Mouse (Mus musculus) CH12.LX (cell line): ENCODE results near the gene Nanos2. TPM values are rescaled to one million over a fixed set of nuclear protein-coding genes. Genes with fewer than 3 reads are reported as not detected.
A peak's percentile ranks its signal among the peaks of the same experiment; 100 is the strongest.

Experiments
- DNase-seq: peaks from one replicate; pipeline ENCODE4 v3.0.0-alpha.2; 2013; ENCODE audit errors: extremely low read depth
- H3K27ac ChIP-seq: 2 replicates; pipeline ENCODE4 v1.5.1; 2012; ENCODE audit warnings: low read depth, mild to moderate bottlenecking, control low read depth, moderate library complexity; ENCODE audit not compliant: insufficient read depth
- H3K27me3 ChIP-seq: replicated peaks from 2 replicates; pipeline ENCODE3; 2012; ENCODE audit warnings: inconsistent platforms
- H3K36me3 ChIP-seq, 2 experiments: replicated peaks in 1 of 2; 2 replicates each; pipeline versions ENCODE3 to v1.6.1; 2012; ENCODE audit warnings: inconsistent platforms in 1 of 2, low read length in 1 of 2, mild to moderate bottlenecking in 1 of 2, mixed read lengths in 1 of 2, moderate library complexity in 1 of 2; ENCODE audit not compliant: control insufficient read depth in 1 of 2, insufficient read depth in 1 of 2
- H3K4me1 ChIP-seq, 2 experiments: 2 replicates each; pipeline ENCODE4 v1.6.1; 2012; ENCODE audit warnings: inconsistent platforms in 1 of 2, moderate library complexity in 1 of 2; ENCODE audit not compliant: insufficient read depth in 2 of 2, control insufficient read depth in 1 of 2
- H3K4me2 ChIP-seq: 2 replicates; pipeline ENCODE4 v1.6.1; 2012; ENCODE audit warnings: low read depth, mild to moderate bottlenecking, control low read depth; ENCODE audit not compliant: poor library complexity, insufficient read depth, severe bottlenecking
- H3K4me3 ChIP-seq, 3 experiments: fragments of 150-350 bp in 1 of 3; sonication (generic) in 1 of 3; replicated peaks in 1 of 3; 2 replicates each; pipeline versions ENCODE3 to v1.5.1; 2011 to 2012; ENCODE audit warnings: low read depth in 2 of 3, low read length in 2 of 3, mild to moderate bottlenecking in 2 of 3, moderate library complexity in 2 of 3, control low read depth in 1 of 3, improper control_type of control experiment in 1 of 3, inconsistent platforms in 1 of 3, mixed read lengths in 1 of 3; ENCODE audit not compliant: poor library complexity in 1 of 3
- H3K79me2 ChIP-seq: replicated peaks from 2 replicates; pipeline ENCODE4 v1.6.1; 2012; ENCODE audit warnings: mild to moderate bottlenecking, moderate library complexity; ENCODE audit not compliant: control insufficient read depth, poor library complexity, insufficient read depth, severe bottlenecking; ENCODE audit errors: extremely low read depth
- H3K9ac ChIP-seq: 2 replicates; pipeline ENCODE4 v1.6.1; 2012; ENCODE audit warnings: low read depth, mild to moderate bottlenecking, control low read depth, moderate library complexity; ENCODE audit not compliant: insufficient read depth
- H3K9me3 ChIP-seq: replicated peaks from 2 replicates; pipeline ENCODE3; 2012; ENCODE audit warnings: low read length, inconsistent platforms, mixed read lengths
- BHLHE40 ChIP-seq: IDR thresholded peaks from 2 replicates; pipeline ENCODE4 v1.6.1; 2011; ENCODE audit warnings: mild to moderate bottlenecking, low read depth, low read length, improper control_type of control experiment
- CHD1 ChIP-seq: IDR thresholded peaks from 2 replicates; pipeline ENCODE4 v1.6.1; 2012; ENCODE audit warnings: low read depth, low read length, improper control_type of control experiment, inconsistent platforms
- CHD2 ChIP-seq: IDR thresholded peaks from 2 replicates; pipeline ENCODE4 v1.6.1; 2011; ENCODE audit warnings: low read length, improper control_type of control experiment
- CTCF ChIP-seq, 2 experiments: IDR thresholded peaks in 1 of 2; conservative IDR thresholded peaks in 1 of 2; 2 replicates each; pipeline ENCODE4 v1.5.1; 2011 to 2012; ENCODE audit warnings: low read depth in 2 of 2, low read length in 2 of 2, improper control_type of control experiment in 1 of 2, inconsistent platforms in 1 of 2, mild to moderate bottlenecking in 1 of 2, moderate library complexity in 1 of 2
- E2F4 ChIP-seq: IDR thresholded peaks from 2 replicates; pipeline ENCODE4 v1.6.1; 2011; ENCODE audit warnings: low read depth, low read length, improper control_type of control experiment; ENCODE audit not compliant: insufficient replicate concordance
- ELF1 ChIP-seq: IDR thresholded peaks from 2 replicates; pipeline ENCODE4 v1.6.1; 2014; ENCODE audit warnings: low read depth, mild to moderate bottlenecking, inconsistent platforms, low read length, improper control_type of control experiment
- EP300 ChIP-seq: IDR thresholded peaks from 2 replicates; pipeline ENCODE4 v1.6.1; 2011; ENCODE audit warnings: low read length, improper control_type of control experiment
- ETS1 ChIP-seq: conservative IDR thresholded peaks from 2 replicates; pipeline ENCODE4 v1.6.1; 2012; ENCODE audit warnings: low read depth, mild to moderate bottlenecking, inconsistent platforms, low read length, improper control_type of control experiment, moderate library complexity
- GABPA ChIP-seq: IDR thresholded peaks from 2 replicates; pipeline ENCODE4 v1.6.1; 2012; ENCODE audit warnings: low read depth, low read length, improper control_type of control experiment, inconsistent platforms; ENCODE audit not compliant: insufficient replicate concordance
- HCFC1 ChIP-seq: IDR thresholded peaks from 2 replicates; pipeline ENCODE4 v1.6.1; 2012; ENCODE audit warnings: low read depth, mild to moderate bottlenecking, inconsistent platforms, low read length, improper control_type of control experiment
- IRF4 ChIP-seq: IDR thresholded peaks from 2 replicates; pipeline ENCODE4 v1.6.1; 2014; ENCODE audit warnings: low read depth, mild to moderate bottlenecking, inconsistent platforms, low read length, improper control_type of control experiment
- JUN ChIP-seq: IDR thresholded peaks from 2 replicates; pipeline ENCODE4 v1.6.1; 2011; ENCODE audit warnings: low read depth, mild to moderate bottlenecking, low read length, improper control_type of control experiment, moderate library complexity; ENCODE audit not compliant: insufficient read depth
- JUND ChIP-seq: conservative IDR thresholded peaks from 2 replicates; pipeline ENCODE4 v1.6.1; 2011; ENCODE audit warnings: low read depth, low read length, improper control_type of control experiment
- KAT2A ChIP-seq: IDR thresholded peaks from 2 replicates; pipeline ENCODE4 v1.6.1; 2012; ENCODE audit warnings: low read length, improper control_type of control experiment, inconsistent platforms; ENCODE audit not compliant: insufficient replicate concordance
- MAFK ChIP-seq: IDR thresholded peaks from 2 replicates; pipeline ENCODE4 v1.6.1; 2011; ENCODE audit warnings: low read length, improper control_type of control experiment; ENCODE audit not compliant: insufficient replicate concordance
- MAX ChIP-seq: IDR thresholded peaks from 2 replicates; pipeline ENCODE4 v1.6.1; 2011; ENCODE audit warnings: low read length, improper control_type of control experiment
- MAZ ChIP-seq: IDR thresholded peaks from 2 replicates; pipeline ENCODE4 v1.6.1; 2012; ENCODE audit warnings: low read depth, mild to moderate bottlenecking, inconsistent platforms, low read length, improper control_type of control experiment, moderate library complexity
- MEF2A ChIP-seq: IDR thresholded peaks from 2 replicates; pipeline ENCODE4 v1.6.1; 2014; ENCODE audit warnings: low read depth, mild to moderate bottlenecking, inconsistent platforms, low read length, improper control_type of control experiment, borderline replicate concordance
- MXI1 ChIP-seq: IDR thresholded peaks from 2 replicates; pipeline ENCODE4 v1.6.1; 2011; ENCODE audit warnings: mild to moderate bottlenecking, low read depth, low read length, improper control_type of control experiment
- MYC ChIP-seq: IDR thresholded peaks from 2 replicates; pipeline ENCODE4 v1.6.1; 2011; ENCODE audit warnings: low read depth, mild to moderate bottlenecking, improper control_type of control experiment, low read length
- NELFE ChIP-seq: IDR thresholded peaks from 2 replicates; pipeline ENCODE4 v1.6.1; 2011; ENCODE audit warnings: low read depth, low read length, improper control_type of control experiment
- NRF1 ChIP-seq: IDR thresholded peaks from 2 replicates; pipeline ENCODE4 v1.6.1; 2014; ENCODE audit warnings: low read depth, mild to moderate bottlenecking, inconsistent platforms, low read length, improper control_type of control experiment, moderate library complexity
- PAX5 ChIP-seq: IDR thresholded peaks from 2 replicates; pipeline ENCODE4 v1.6.1; 2012; ENCODE audit warnings: low read length, inconsistent platforms, mixed read lengths
- POLR2A ChIP-seq: IDR thresholded peaks from 2 replicates; pipeline ENCODE4 v1.6.1; 2011; ENCODE audit warnings: low read depth, mild to moderate bottlenecking, improper control_type of control experiment, low read length
- POLR2AphosphoS2 ChIP-seq: IDR thresholded peaks from 2 replicates; pipeline ENCODE4 v1.6.1; 2011; ENCODE audit warnings: low read depth, low read length, improper control_type of control experiment
- RAD21 ChIP-seq: IDR thresholded peaks from 2 replicates; pipeline ENCODE4 v1.6.1; 2011; ENCODE audit warnings: low read depth, mild to moderate bottlenecking, low read length, improper control_type of control experiment, moderate library complexity
- RCOR1 ChIP-seq: conservative IDR thresholded peaks from 2 replicates; pipeline ENCODE4 v1.6.1; 2012; ENCODE audit warnings: low read depth, mild to moderate bottlenecking, inconsistent platforms, low read length, improper control_type of control experiment
- SIN3A ChIP-seq: IDR thresholded peaks from 2 replicates; pipeline ENCODE4 v1.6.1; 2012; ENCODE audit warnings: low read length, improper control_type of control experiment, inconsistent platforms
- SMC3 ChIP-seq: IDR thresholded peaks from 2 replicates; pipeline ENCODE4 v1.6.1; 2011; ENCODE audit warnings: low read depth, low read length, improper control_type of control experiment
- TBP ChIP-seq: conservative IDR thresholded peaks from 2 replicates; pipeline ENCODE4 v1.6.1; 2011; ENCODE audit warnings: low read depth, low read length, improper control_type of control experiment
- TCF12 ChIP-seq: IDR thresholded peaks from 2 replicates; pipeline ENCODE4 v1.6.1; 2014; ENCODE audit warnings: low read depth, mild to moderate bottlenecking, inconsistent platforms, low read length, improper control_type of control experiment
- UBTF ChIP-seq: IDR thresholded peaks from 2 replicates; pipeline ENCODE4 v1.6.1; 2012; ENCODE audit warnings: low read depth, mild to moderate bottlenecking, inconsistent platforms, low read length, improper control_type of control experiment, moderate library complexity
- USF1 ChIP-seq: IDR thresholded peaks from 2 replicates; pipeline ENCODE4 v1.6.1; 2014; ENCODE audit warnings: low read depth, mild to moderate bottlenecking, inconsistent platforms, low read length, improper control_type of control experiment
- USF2 ChIP-seq: conservative IDR thresholded peaks from 2 replicates; pipeline ENCODE4 v1.6.1; 2011; ENCODE audit warnings: low read depth, low read length, improper control_type of control experiment
- ZC3H11A ChIP-seq: IDR thresholded peaks from 2 replicates; pipeline ENCODE4 v1.6.1; 2012; ENCODE audit warnings: low read depth, mild to moderate bottlenecking, inconsistent platforms, low read length, improper control_type of control experiment
- ZKSCAN1 ChIP-seq: IDR thresholded peaks from 2 replicates; pipeline ENCODE4 v1.6.1; 2012; ENCODE audit warnings: low read depth, inconsistent platforms, low read length, improper control_type of control experiment, borderline replicate concordance
- ZMIZ1 ChIP-seq: IDR thresholded peaks from 2 replicates; pipeline ENCODE4 v1.6.1; 2012; ENCODE audit warnings: low read depth, mild to moderate bottlenecking, inconsistent platforms, low read length, improper control_type of control experiment
- ZNF384 ChIP-seq: IDR thresholded peaks from 2 replicates; pipeline ENCODE4 v1.6.1; 2012; ENCODE audit warnings: low read depth, low read length, improper control_type of control experiment, inconsistent platforms
- dilution Hi-C: fragments of 300-500 bp; cut with MboI; formaldehyde crosslinking; loops from 2 replicates; pipeline ENCODE4 v1.14.3; 2020; ENCODE audit warnings: low sequenced_read_pairs; ENCODE audit not compliant: extremely low pct_unique_long_range_greater_than_20kb, extremely low pct_ligation_motif_present
- in situ Hi-C: fragments of 300-500 bp; cut with MboI; formaldehyde crosslinking; loops from 3 replicates; pipeline ENCODE4 v1.14.3; 2019; ENCODE audit warnings: low sequenced_read_pairs, low pct_ligation_motif_present, low pct_unique_long_range_greater_than_20kb, mixed read lengths
- polyA plus RNA-seq: library from polyadenylated mRNA; unstranded; fragments of >175 nt; gene quantifications from 2 replicates; pipeline ENCODE4 v1.2.1, GENCODE M21; 2012; ENCODE audit warnings: low read depth; ENCODE audit not compliant: insufficient read length
- total RNA-seq, 2 experiments: library from RNA; depleted of rRNA; stranded (reverse); fragments of 300-350 nt in 1 of 2; fragments of >200 nt in 1 of 2; gene quantifications; 2 replicates each; pipeline ENCODE4 v1.2.3; 2012 to 2014

The Nanos2 gene
- total and polyA plus RNA-seq, 3 experiments, result not detected

GRCm38 (mm10) chr7:19003902-19004630, 16.9 kb downstream of the Nanos2 start, which contains the start of gene Irf2bp1:
Irf2bp1 (plus strand) TSS chr7:19004044.
- peaks cover 7 to 54% of the 10 kb centered on the region in 2 experiments; a peak in 2 of 4 replicates for H3K4me1 ChIP-seq
- peak; percentile 94 for DNase-seq
- dilution Hi-C loops, result no loop called here

GRCm38 (mm10) chr7:19004631-19005079, 17.5 kb downstream of the Nanos2 start:
- no peaks in the 10 kb centered on the region for H3K79me2 ChIP-seq
- peak overlapping the region; percentile 58; the same call in 1 of the 2 replicates for H3K4me2 ChIP-seq
- dilution Hi-C loops (no loop called here), in situ Hi-C loops (no loop called here)
- peaks cover 7 to 48% of the 10 kb centered on the region in 2 experiments; a peak in 2 of 4 replicates for H3K4me1 ChIP-seq
- peaks cover 9% of the 10 kb centered on the region for H3K27me3 ChIP-seq
- peaks cover 8 to 23% of the 10 kb centered on the region in 2 experiments for H3K36me3 ChIP-seq
- H3K4me3 ChIP-seq, result peak overlapping the region; percentile 50 to 83 (median 66)
- DNase-seq, result no peak
- H3K9ac ChIP-seq, result peak overlapping the region; percentile 78
- no peak overlapping the region for H3K27ac ChIP-seq
- peaks cover 4% of the 10 kb centered on the region for H3K9me3 ChIP-seq
- TF ChIP-seq SIN3A, result no peak
- TF ChIP-seq ELF1, result no peak
- TF ChIP-seq BHLHE40, result no peak
- TF ChIP-seq TCF12, result no peak
- no peak for TF ChIP-seq EP300
- no peak for TF ChIP-seq TBP
- no peak for TF ChIP-seq MEF2A
- no peak for TF ChIP-seq MYC
- no peak for TF ChIP-seq POLR2AphosphoS2
- TF ChIP-seq KAT2A, result no peak
- TF ChIP-seq RAD21, result no peak
- TF ChIP-seq PAX5, result no peak
- TF ChIP-seq ZMIZ1, result no peak
- no peak for TF ChIP-seq USF2
- no peak for TF ChIP-seq USF1
- TF ChIP-seq CTCF (conservative IDR thresholded peaks at IDR 0.05 in 1 of 2, IDR thresholded peaks at IDR 0.05 in 1 of 2; ENCODE audit: low read depth in 2 of 2, low read length in 2 of 2), result no peak

More at GRCm38 (mm10) chr7:19003902-19004630, 16.9 kb downstream of the Nanos2 start, which contains the start of gene Irf2bp1:
- H3K36me3 ChIP-seq, result peaks cover 8 to 23% of the 10 kb centered on the region in 2 experiments
- peak within 1 kb of the TSS; percentile 78 for H3K9ac ChIP-seq
- peaks cover 5% of the 10 kb centered on the region for H3K27me3 ChIP-seq
- no peak for TF ChIP-seq USF1
- TF ChIP-seq ELF1, result peak; percentile 60
- TF ChIP-seq POLR2A, result peak; percentile 68
- TF ChIP-seq JUN, result no peak
- TF ChIP-seq GABPA, result peak; percentile 95
- TF ChIP-seq CTCF (conservative IDR thresholded peaks at IDR 0.05 in 1 of 2, IDR thresholded peaks at IDR 0.05 in 1 of 2; ENCODE audit: low read depth in 2 of 2, low read length in 2 of 2), result no peak; a peak in 1 of 4 replicates
- peak; percentile 57; the same call in 1 of the 2 replicates for TF ChIP-seq MEF2A
- TF ChIP-seq CHD2, result no peak
- peak; percentile 97 for TF ChIP-seq E2F4
- TF ChIP-seq UBTF, result 0 out of 2 replicates have a peak, but pooled peaks have one; percentile 51
- peak; percentile 58; the same call in 1 of the 2 replicates for TF ChIP-seq IRF4
- TF ChIP-seq MXI1, result peak; percentile 26; the same call in 1 of the 2 replicates
- no peak for TF ChIP-seq ZKSCAN1
- no peak for TF ChIP-seq TBP
- TF ChIP-seq KAT2A, result peak; percentile 95
- no peak for TF ChIP-seq ETS1
- peak; percentile 36 for TF ChIP-seq NRF1
- no peak for TF ChIP-seq POLR2AphosphoS2
- TF ChIP-seq SIN3A, result peak; percentile 54; the same call in 1 of the 2 replicates
- peak; percentile 61 for TF ChIP-seq TCF12
- TF ChIP-seq EP300, result no peak
- TF ChIP-seq RCOR1, result no peak
- no peak for TF ChIP-seq MAX
- TF ChIP-seq JUND, result no peak
- TF ChIP-seq MYC, result no peak
- TF ChIP-seq HCFC1, result peak; percentile 93
- TF ChIP-seq MAZ, result peak; percentile 38; the same call in 1 of the 2 replicates
- TF ChIP-seq BHLHE40, result no peak
- peak; percentile 45; the same call in 1 of the 2 replicates for TF ChIP-seq ZMIZ1
- TF ChIP-seq ZC3H11A, result no peak
- no peak for TF ChIP-seq USF2
- TF ChIP-seq ZNF384, result no peak; the same call in 1 of the 2 replicates
- TF ChIP-seq MAFK, result no peak
- no peak for TF ChIP-seq RAD21
- no peak for TF ChIP-seq PAX5
- TF ChIP-seq NELFE, result peak; percentile 74
- TF ChIP-seq CHD1, result no peak
- TF ChIP-seq SMC3, result no peak
- TF ChIP-seq, all 38 proteins: peak for 16
- Histone ChIP-seq H3K79me2 (no peaks in the 10 kb centered on the region), H3K4me2 (peak within 1 kb of the TSS; percentile 67; the same call in 1 of the 2 replicates), H3K4me3 (peak within 1 kb of the TSS; percentile 50 to 83 (median 66)), H3K27ac (peak within 1 kb of the TSS; percentile 74), H3K9me3 (peaks cover 4% of the 10 kb centered on the region)
- in situ Hi-C loops, result no loop called here
